8 mouse cellular contexts compared by ENCODE assay signal in genomic region chr2:32757056-32757845, GRCm38 (mm10). TPM values are rescaled to one million over a fixed set of nuclear protein-coding genes. Genes with fewer than 3 reads are reported as not detected.
DNase-seq lines count a peak whose midpoint lies in the region; ATAC-seq lines count a peak whose summit lies in the region.

Gene Tor2a, plus strand, starts transcription at chr2:32757234.

- DNase-seq in WW6 (ENCODE audit: low read depth, low spot score) = peak; percentile 87
- peak; percentile 94 to 95 for DNase-seq in cerebellum, postnatal 4 days (ENCODE audit: low spot score in 2 of 2)
- peak; percentile 98 for DNase-seq in gastrocnemius, adult 18-20 months (ENCODE audit: low spot score)
- peak; percentile 96 to 97 for DNase-seq in left cerebral cortex, adult 18-20 months (ENCODE audit: low spot score in 2 of 2)
- DNase-seq in right cerebral cortex, adult 18-20 months = peak; percentile 98
- DNase-seq in urinary bladder, postnatal 10 days (ENCODE audit: low spot score) = peak; percentile 91

- peak; percentile 93 for ATAC-seq in hindbrain, embryonic 16.5 days

- peaks cover 8% of the 10 kb centered on the region for H3K4me1 ChIP-seq in hindbrain, embryonic 16.5 days (ENCODE audit: control insufficient read depth, insufficient read depth, low read depth, low read length)

- H3K79me2 ChIP-seq in macrophage (ENCODE audit: inconsistent target) = no peaks in the 10 kb centered on the region; the same call in 1 of the 2 replicates

- H3K9ac ChIP-seq in hindbrain, embryonic 16.5 days (ENCODE audit: low read depth, low read length) = peak within 1 kb of the TSS; percentile 70

- peak within 1 kb of the TSS; percentile 51 for H3K4me3 ChIP-seq in hindbrain, embryonic 16.5 days (ENCODE audit: low read length)
- H3K4me3 ChIP-seq in macrophage (ENCODE audit: inconsistent target) = peak within 1 kb of the TSS; percentile 28

- H3K27me3 ChIP-seq in hindbrain, embryonic 16.5 days (replicated peaks; ENCODE audit: control insufficient read depth, insufficient read depth, low read length) = no peaks in the 10 kb centered on the region

- WGBS in hindbrain, embryonic 16.5 days = under 1% methylated on average over 60 of the region's 66 CpGs
- 1% methylated on average over 57 of the region's 66 CpGs for WGBS in macrophage (ENCODE audit: missing documents)

- no peaks in the 10 kb centered on the region for H3K9me3 ChIP-seq in hindbrain, embryonic 16.5 days (ENCODE audit: control insufficient read depth, low read length)

- peak within 1 kb of the TSS; percentile 61 for H3K4me2 ChIP-seq in hindbrain, embryonic 16.5 days (ENCODE audit: low read length)

- H3K27ac ChIP-seq in hindbrain, embryonic 16.5 days (ENCODE audit: low read depth, low read length) = peak within 1 kb of the TSS; percentile 80
- H3K27ac ChIP-seq in macrophage = no peak within 1 kb of the TSS

- peaks cover 35% of the 10 kb centered on the region for H3K36me3 ChIP-seq in hindbrain, embryonic 16.5 days (ENCODE audit: control insufficient read depth, insufficient read depth, low read length)
- H3K36me3 ChIP-seq in macrophage (ENCODE audit: inconsistent target) = peaks cover 44% of the 10 kb centered on the region

RNA-seq across cellular contexts. Expression of gene Tor2a, which starts in this region (rescaled TPM):
- total RNA-seq in gastrocnemius, adult 18-20 months (2021) = 1 to 10 TPM; 4.1 to 4.8 TPM
- polyA plus RNA-seq in hindbrain, embryonic 16.5 days (2015; fragmentation: Nextera tagmentation; extraction: Ambion mirVana) = 50.8 and 56.9 TPM in 2 replicates
- total RNA-seq in left cerebral cortex, adult 18-20 months (2021) = 10 to 100 TPM; 28.7 to 34.3 TPM
- total RNA-seq in macrophage (2018; cell fraction: chromatin; rRNA removed) = 10 to 100 TPM in 14 of 26 experiments, 1 to 10 TPM in 12; 3.3 to 28.6 (median 11.1) TPM
- total RNA-seq in macrophage (2018; cell fraction: cytosol; rRNA removed) = 10 to 100 TPM; 25.3 to 48.3 (median 33.9) TPM
- 10 to 100 TPM in 25 of 26 experiments, 1 to 10 TPM in 1; 9.5 to 41.5 (median 20.7) TPM for total RNA-seq in macrophage (2018; cell fraction: nucleus; rRNA removed)
- 19.2 to 50.7 TPM (median 39.7 TPM) in 3 replicates for polyA plus RNA-seq in macrophage (2018)

Comparison
In these comparisons a context has a peak if more than half of its experiments do, and no peak if none do; other contexts are left out.
1. RNA of gene Tor2a (total RNA-seq): 28.7 to 34.3 TPM in left cerebral cortex, adult 18-20 months; 4.1 to 4.8 TPM in gastrocnemius, adult 18-20 months; every median in the first group is over 4 times any median in the second.
2. Peak in every context shown above with its lines, with median percentiles within 50 percentile points of each other: DNase-seq.